Mouse (Mus musculus) ovary, postnatal 36 days (tissue): ENCODE data around the gene Adarb2.

Experiments
- DNase-seq: peaks from one replicate; pipeline ENCODE4 v3.0.0; 2022; ENCODE audit warnings: low spot score, mixed read lengths

The Adarb2 gene

GRCm38 (mm10) chr13:8202681-8203476 lies at the start of gene Adarb2:
Adarb2 (plus strand) TSS chr13:8202866.
- DNase-seq, result no peak

DNA sequence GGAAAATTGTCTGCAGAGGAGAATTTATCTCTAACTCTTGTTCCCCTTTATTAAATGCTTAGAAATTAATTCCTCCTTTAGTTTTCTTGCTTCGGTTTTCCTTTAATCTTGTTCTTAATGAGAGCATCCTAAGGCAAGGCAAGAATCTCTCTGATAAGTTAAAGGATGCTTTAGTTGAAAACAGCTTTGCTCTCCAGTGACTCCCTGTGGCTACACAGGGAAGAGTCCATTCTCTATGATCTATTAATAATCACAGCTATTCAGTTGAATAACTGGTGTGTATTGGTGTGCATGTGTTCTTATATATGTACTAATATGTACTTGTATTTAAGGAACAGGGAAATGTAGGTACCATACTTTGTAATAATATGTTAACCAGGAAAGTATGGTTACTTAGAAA lies 28.9 kb upstream of the Adarb2 start:
- DNase-seq, result no peak

DNA sequence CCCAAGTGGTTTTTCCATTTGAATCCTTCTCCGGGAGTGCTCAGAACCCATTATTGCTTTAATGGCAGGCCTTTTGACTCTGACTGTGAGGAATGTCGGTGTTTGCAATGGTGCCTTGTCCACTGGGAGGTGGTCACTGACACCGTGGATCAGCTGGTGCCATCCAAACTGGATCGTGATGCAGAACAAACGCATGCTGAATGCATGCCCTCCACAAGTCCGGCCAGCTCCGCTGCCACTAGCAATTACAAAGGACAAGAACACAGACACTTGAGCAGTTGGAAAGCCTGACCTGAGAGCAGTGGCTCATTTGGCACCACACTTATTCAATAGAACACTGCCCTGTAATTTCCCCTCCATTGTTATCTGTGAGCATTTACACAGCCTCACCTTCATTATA lies 10.7 kb upstream of the Adarb2 start:
- DNase-seq, result no peak

DNA sequence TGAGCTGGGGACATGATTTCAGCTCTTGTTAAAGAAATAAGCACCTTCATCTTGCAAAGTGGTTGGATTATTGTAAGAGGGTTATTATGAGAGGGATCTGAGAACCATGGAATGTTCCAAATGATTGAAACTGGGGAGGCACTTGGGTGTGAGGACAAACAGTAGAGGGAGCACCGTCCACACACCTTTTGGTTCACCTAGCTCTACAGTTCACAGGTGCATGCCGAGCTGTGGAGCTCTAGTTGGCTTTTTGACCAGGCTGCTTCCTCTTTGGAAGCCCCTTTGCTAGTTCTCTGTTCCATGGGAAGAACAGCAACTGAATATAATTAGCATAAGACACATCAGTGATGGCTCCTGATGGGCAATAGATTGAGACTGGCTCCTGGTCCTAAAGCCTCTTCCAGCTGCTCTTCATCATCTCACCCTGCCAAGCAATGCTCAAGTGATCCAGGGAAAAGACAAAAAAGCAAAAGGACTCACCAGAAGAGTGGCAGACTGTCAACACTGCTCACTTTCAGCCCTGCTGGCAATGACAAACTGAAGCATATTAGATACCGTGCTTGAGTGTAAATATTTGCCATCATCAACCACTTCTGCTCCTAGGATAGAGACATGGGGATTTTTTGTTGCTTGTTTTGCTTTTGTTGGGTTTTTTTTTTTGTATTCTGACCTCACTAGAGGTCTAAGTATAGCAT lies 3.3 kb upstream of the Adarb2 start:
- DNase-seq, result no peak

DNA sequence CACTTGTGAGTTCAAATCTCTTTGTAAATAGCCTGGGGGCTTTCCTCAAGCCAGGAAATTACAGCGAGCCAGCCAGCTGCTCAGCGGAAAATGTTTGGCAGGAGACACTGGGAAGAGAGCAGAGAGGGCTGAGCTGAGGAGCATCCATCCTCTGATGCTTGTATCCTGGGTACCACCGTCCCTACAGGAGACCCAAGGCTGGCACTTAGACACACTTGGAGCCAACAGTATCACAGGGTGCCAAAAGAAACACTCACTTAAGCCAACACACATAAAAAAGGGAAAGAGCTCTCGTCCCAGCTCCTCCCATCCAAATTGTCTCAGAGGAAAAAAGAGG lies 779 bp downstream of the Adarb2 start:
- no peak for DNase-seq

- no peak for DNase-seq
These were observed 4.7 kb downstream of the Adarb2 start for GRCm38 (mm10) chr13:8207337-8207736.

GRCm38 (mm10) chr13:8210776-8211175 lies 8.1 kb downstream of the Adarb2 start:
- no peak for DNase-seq

DNA sequence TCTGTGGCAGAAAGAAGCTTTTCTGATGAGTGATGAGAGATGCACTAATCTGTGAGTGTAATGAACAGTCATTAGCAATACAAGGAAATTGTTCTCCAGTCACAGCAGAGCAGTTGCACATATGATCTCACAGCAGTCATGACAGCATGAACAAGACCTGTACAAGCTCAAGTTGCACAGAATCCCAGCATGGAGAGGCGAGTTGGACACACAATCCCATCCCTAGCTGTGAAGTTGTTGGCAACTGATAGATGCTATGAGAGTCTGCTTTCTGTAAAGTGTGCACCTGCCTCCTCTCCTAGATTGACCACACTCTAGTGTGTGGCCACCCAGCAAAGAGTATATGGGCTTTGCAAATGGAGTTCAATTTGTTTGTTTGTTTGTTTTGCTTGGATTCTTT lies 36.2 kb downstream of the Adarb2 start:
- DNase-seq, result no peak

DNA sequence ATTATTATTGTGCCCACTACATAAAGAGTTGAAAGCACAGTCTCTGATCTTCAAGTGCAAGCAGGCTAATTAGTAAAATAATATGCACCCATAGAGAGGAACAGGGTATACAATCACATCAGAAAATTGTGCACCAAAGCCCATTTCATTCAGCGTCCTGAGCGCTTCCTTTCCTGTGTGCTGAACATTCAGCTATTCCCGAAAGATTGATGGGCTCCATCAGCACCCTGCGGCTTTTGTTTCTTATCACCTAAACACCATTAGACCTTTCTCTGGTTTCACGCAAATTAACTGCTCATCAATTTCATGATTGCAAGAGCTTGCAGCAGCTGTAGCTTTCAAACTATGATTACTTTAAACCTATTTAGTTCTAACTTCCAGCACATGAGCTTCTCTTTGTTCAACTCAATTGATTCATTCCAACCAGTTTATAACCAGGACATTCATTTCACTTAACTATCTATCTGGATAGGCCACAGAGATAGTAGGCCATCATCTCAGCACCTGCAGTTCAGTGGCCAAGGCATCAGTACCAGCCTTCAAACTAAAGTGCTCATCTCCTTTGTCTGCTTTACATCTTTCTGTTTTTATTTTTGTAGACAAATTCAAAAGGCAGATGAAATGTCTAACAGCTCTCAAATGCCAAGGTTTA lies 45.5 kb downstream of the Adarb2 start:
- DNase-seq, result no peak

DNA sequence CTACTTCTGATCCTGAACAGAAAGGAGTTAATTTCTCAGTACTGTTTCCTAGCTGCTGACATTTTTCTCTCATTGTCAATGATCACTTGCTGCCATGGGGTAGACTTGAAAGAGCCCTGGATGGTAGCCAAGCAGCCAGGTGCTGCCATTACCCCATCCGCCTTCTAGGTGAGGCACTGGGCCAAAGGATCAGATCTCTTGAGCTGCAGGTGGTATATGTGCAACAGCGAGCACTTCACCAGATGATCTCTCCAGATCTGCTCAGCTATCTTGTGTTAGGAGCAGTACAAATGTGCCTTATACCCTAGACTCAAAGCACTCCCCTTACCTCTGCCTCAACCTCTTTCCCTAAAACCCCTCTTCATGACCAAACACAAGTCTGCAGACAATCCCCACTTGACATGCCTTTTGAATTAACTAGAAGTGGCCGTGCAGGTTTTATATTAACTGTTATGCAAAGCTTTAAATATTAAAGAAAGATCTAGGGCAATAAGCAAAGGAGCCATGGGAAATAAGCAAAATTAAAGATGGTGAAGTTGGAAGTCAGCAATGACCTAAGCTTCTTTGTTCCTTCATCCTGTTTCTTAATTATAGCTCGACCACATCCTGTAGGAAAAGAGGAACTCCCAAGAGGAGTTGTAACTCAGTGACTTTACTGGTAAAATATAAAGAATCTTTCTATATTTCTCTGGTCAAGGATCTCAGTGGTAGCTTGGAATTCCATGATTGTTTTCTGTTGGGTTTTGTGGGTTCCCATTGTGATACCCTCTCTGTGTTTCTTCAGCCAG lies 69.7 kb downstream of the Adarb2 start:
- DNase-seq, result no peak

GRCm38 (mm10) chr13:8283116-8283515 lies 80.5 kb downstream of the Adarb2 start:
- DNase-seq, result no peak

DNA sequence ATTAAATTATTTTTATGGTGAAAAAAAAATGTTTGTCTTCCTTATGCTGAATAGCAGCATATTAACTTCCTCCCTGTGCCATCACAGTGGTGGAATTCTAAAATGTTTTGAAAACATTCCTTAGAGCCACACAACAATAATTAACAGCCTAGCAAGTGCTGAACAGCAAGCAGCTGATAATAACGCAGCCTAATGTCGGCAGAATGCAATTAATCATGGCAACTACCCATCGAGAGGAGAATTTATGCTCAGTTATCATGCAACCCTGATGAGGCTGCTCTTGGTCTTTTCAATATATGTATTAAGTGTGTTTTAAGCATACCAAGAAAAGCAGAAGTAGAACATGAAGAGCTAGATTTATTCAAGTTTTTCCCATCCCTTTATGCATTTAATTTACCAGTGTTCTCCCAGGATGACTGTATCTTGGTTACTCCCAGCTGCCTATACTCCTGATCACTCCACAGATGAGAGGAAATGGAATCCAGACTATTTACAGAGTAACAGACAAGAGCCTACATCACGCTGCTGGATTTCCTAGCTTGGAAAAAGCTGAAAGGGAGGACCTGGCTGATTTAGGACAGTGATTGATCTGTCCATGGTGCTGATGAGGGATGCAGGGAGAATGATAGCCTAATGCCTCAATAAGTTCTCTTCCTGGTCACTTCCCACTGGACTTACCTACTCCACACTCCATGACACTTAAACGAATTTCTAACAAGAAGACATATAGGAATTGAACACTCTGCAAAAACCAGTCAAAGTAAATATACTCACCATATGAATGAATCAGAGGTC lies 113.9 kb downstream of the Adarb2 start:
- DNase-seq, result no peak

- no peak for DNase-seq
These were observed 131.2 kb downstream of the Adarb2 start for GRCm38 (mm10) chr13:8333589-8334455.

- DNase-seq, result no peak
These were observed 131.9 kb downstream of the Adarb2 start for GRCm38 (mm10) chr13:8334580-8334979.

DNA sequence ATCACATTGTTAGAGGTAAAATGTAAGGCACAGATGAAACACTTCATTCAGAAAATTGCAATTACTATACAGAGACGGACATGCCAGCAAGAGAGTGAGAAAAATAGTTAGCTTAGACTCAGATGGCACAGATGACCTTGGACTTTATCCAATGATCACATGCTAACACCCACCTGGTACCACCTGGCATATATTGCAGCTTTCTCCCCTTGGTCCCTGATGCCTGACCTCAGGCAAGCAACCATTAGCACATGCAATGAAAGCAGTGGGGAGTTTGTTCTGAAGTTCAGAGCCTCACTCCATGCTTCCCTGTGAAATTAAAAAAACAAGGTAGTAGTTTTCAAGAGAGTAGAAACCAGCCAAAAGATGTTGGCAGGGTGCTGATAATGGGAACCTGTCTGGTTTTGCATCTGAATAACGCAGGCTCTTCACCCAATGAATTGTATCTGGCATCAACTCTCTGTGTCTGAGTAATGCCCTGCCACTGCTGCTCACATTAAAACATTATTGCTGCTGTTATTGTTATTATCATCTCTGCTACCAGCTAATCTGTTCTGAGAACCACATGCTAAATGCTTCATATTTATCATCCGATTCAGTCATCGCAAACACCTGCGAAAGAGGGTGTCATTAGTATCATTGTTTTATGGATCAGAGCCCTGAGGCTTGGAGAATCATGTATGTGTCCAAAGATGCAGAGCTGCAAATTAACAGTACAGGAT lies 138.6 kb downstream of the Adarb2 start:
- DNase-seq, result no peak

GRCm38 (mm10) chr13:8347147-8347546 lies 144.5 kb downstream of the Adarb2 start:
- DNase-seq, result no peak

GRCm38 (mm10) chr13:8352341-8352740 lies 149.7 kb downstream of the Adarb2 start:
- no peak for DNase-seq

- no peak for DNase-seq
These were observed 150.3 kb downstream of the Adarb2 start for GRCm38 (mm10) chr13:8352952-8353351.

- DNase-seq, result no peak
These were observed 162.9 kb downstream of the Adarb2 start for GRCm38 (mm10) chr13:8365523-8365922.

GRCm38 (mm10) chr13:8366087-8366486 lies 163.4 kb downstream of the Adarb2 start:
- DNase-seq, result no peak
